Mouse (Mus musculus) CH12.LX (cell line): ENCODE results near the gene Atp6v0b. TPM values are rescaled to one million over a fixed set of nuclear protein-coding genes. Genes with fewer than 3 reads are reported as not detected.

Experiments
- DNase-seq: peaks from one replicate; pipeline ENCODE4 v3.0.0-alpha.2; 2013; ENCODE audit errors: extremely low read depth
- H3K27ac ChIP-seq: 2 replicates; pipeline ENCODE4 v1.5.1; 2012; ENCODE audit warnings: low read depth, mild to moderate bottlenecking, control low read depth, moderate library complexity; ENCODE audit not compliant: insufficient read depth
- H3K27me3 ChIP-seq: replicated peaks from 2 replicates; pipeline ENCODE3; 2012; ENCODE audit warnings: inconsistent platforms
- H3K36me3 ChIP-seq, 2 experiments: replicated peaks in 1 of 2; 2 replicates each; pipeline versions ENCODE3 to v1.6.1; 2012; ENCODE audit warnings: inconsistent platforms in 1 of 2, low read length in 1 of 2, mild to moderate bottlenecking in 1 of 2, mixed read lengths in 1 of 2, moderate library complexity in 1 of 2; ENCODE audit not compliant: control insufficient read depth in 1 of 2, insufficient read depth in 1 of 2
- H3K4me1 ChIP-seq, 2 experiments: 2 replicates each; pipeline ENCODE4 v1.6.1; 2012; ENCODE audit warnings: inconsistent platforms in 1 of 2, moderate library complexity in 1 of 2; ENCODE audit not compliant: insufficient read depth in 2 of 2, control insufficient read depth in 1 of 2
- H3K4me2 ChIP-seq: 2 replicates; pipeline ENCODE4 v1.6.1; 2012; ENCODE audit warnings: low read depth, mild to moderate bottlenecking, control low read depth; ENCODE audit not compliant: poor library complexity, insufficient read depth, severe bottlenecking
- H3K4me3 ChIP-seq, 3 experiments: fragments of 150-350 bp in 1 of 3; sonication (generic) in 1 of 3; replicated peaks in 1 of 3; 2 replicates each; pipeline versions ENCODE3 to v1.5.1; 2011 to 2012; ENCODE audit warnings: low read depth in 2 of 3, low read length in 2 of 3, mild to moderate bottlenecking in 2 of 3, moderate library complexity in 2 of 3, control low read depth in 1 of 3, improper control_type of control experiment in 1 of 3, inconsistent platforms in 1 of 3, mixed read lengths in 1 of 3; ENCODE audit not compliant: poor library complexity in 1 of 3
- H3K79me2 ChIP-seq: replicated peaks from 2 replicates; pipeline ENCODE4 v1.6.1; 2012; ENCODE audit warnings: mild to moderate bottlenecking, moderate library complexity; ENCODE audit not compliant: control insufficient read depth, poor library complexity, insufficient read depth, severe bottlenecking; ENCODE audit errors: extremely low read depth
- H3K9ac ChIP-seq: 2 replicates; pipeline ENCODE4 v1.6.1; 2012; ENCODE audit warnings: low read depth, mild to moderate bottlenecking, control low read depth, moderate library complexity; ENCODE audit not compliant: insufficient read depth
- H3K9me3 ChIP-seq: replicated peaks from 2 replicates; pipeline ENCODE3; 2012; ENCODE audit warnings: low read length, inconsistent platforms, mixed read lengths
- CHD1 ChIP-seq: IDR thresholded peaks from 2 replicates; pipeline ENCODE4 v1.6.1; 2012; ENCODE audit warnings: low read depth, low read length, improper control_type of control experiment, inconsistent platforms
- CTCF ChIP-seq, 2 experiments: IDR thresholded peaks in 1 of 2; conservative IDR thresholded peaks in 1 of 2; 2 replicates each; pipeline ENCODE4 v1.5.1; 2011 to 2012; ENCODE audit warnings: low read depth in 2 of 2, low read length in 2 of 2, improper control_type of control experiment in 1 of 2, inconsistent platforms in 1 of 2, mild to moderate bottlenecking in 1 of 2, moderate library complexity in 1 of 2
- ELF1 ChIP-seq: IDR thresholded peaks from 2 replicates; pipeline ENCODE4 v1.6.1; 2014; ENCODE audit warnings: low read depth, mild to moderate bottlenecking, inconsistent platforms, low read length, improper control_type of control experiment
- ETS1 ChIP-seq: conservative IDR thresholded peaks from 2 replicates; pipeline ENCODE4 v1.6.1; 2012; ENCODE audit warnings: low read depth, mild to moderate bottlenecking, inconsistent platforms, low read length, improper control_type of control experiment, moderate library complexity
- HCFC1 ChIP-seq: IDR thresholded peaks from 2 replicates; pipeline ENCODE4 v1.6.1; 2012; ENCODE audit warnings: low read depth, mild to moderate bottlenecking, inconsistent platforms, low read length, improper control_type of control experiment
- JUN ChIP-seq: IDR thresholded peaks from 2 replicates; pipeline ENCODE4 v1.6.1; 2011; ENCODE audit warnings: low read depth, mild to moderate bottlenecking, low read length, improper control_type of control experiment, moderate library complexity; ENCODE audit not compliant: insufficient read depth
- KAT2A ChIP-seq: IDR thresholded peaks from 2 replicates; pipeline ENCODE4 v1.6.1; 2012; ENCODE audit warnings: low read length, improper control_type of control experiment, inconsistent platforms; ENCODE audit not compliant: insufficient replicate concordance
- MAX ChIP-seq: IDR thresholded peaks from 2 replicates; pipeline ENCODE4 v1.6.1; 2011; ENCODE audit warnings: low read length, improper control_type of control experiment
- MYC ChIP-seq: IDR thresholded peaks from 2 replicates; pipeline ENCODE4 v1.6.1; 2011; ENCODE audit warnings: low read depth, mild to moderate bottlenecking, improper control_type of control experiment, low read length
- NELFE ChIP-seq: IDR thresholded peaks from 2 replicates; pipeline ENCODE4 v1.6.1; 2011; ENCODE audit warnings: low read depth, low read length, improper control_type of control experiment
- PAX5 ChIP-seq: IDR thresholded peaks from 2 replicates; pipeline ENCODE4 v1.6.1; 2012; ENCODE audit warnings: low read length, inconsistent platforms, mixed read lengths
- RAD21 ChIP-seq: IDR thresholded peaks from 2 replicates; pipeline ENCODE4 v1.6.1; 2011; ENCODE audit warnings: low read depth, mild to moderate bottlenecking, low read length, improper control_type of control experiment, moderate library complexity
- SMC3 ChIP-seq: IDR thresholded peaks from 2 replicates; pipeline ENCODE4 v1.6.1; 2011; ENCODE audit warnings: low read depth, low read length, improper control_type of control experiment
- TCF12 ChIP-seq: IDR thresholded peaks from 2 replicates; pipeline ENCODE4 v1.6.1; 2014; ENCODE audit warnings: low read depth, mild to moderate bottlenecking, inconsistent platforms, low read length, improper control_type of control experiment
- USF1 ChIP-seq: IDR thresholded peaks from 2 replicates; pipeline ENCODE4 v1.6.1; 2014; ENCODE audit warnings: low read depth, mild to moderate bottlenecking, inconsistent platforms, low read length, improper control_type of control experiment
- USF2 ChIP-seq: conservative IDR thresholded peaks from 2 replicates; pipeline ENCODE4 v1.6.1; 2011; ENCODE audit warnings: low read depth, low read length, improper control_type of control experiment
- ZC3H11A ChIP-seq: IDR thresholded peaks from 2 replicates; pipeline ENCODE4 v1.6.1; 2012; ENCODE audit warnings: low read depth, mild to moderate bottlenecking, inconsistent platforms, low read length, improper control_type of control experiment
- ZKSCAN1 ChIP-seq: IDR thresholded peaks from 2 replicates; pipeline ENCODE4 v1.6.1; 2012; ENCODE audit warnings: low read depth, inconsistent platforms, low read length, improper control_type of control experiment, borderline replicate concordance
- dilution Hi-C: fragments of 300-500 bp; cut with MboI; formaldehyde crosslinking; loops from 2 replicates; pipeline ENCODE4 v1.14.3; 2020; ENCODE audit warnings: low sequenced_read_pairs; ENCODE audit not compliant: extremely low pct_unique_long_range_greater_than_20kb, extremely low pct_ligation_motif_present
- in situ Hi-C: fragments of 300-500 bp; cut with MboI; formaldehyde crosslinking; loops from 3 replicates; pipeline ENCODE4 v1.14.3; 2019; ENCODE audit warnings: low sequenced_read_pairs, low pct_ligation_motif_present, low pct_unique_long_range_greater_than_20kb, mixed read lengths
- polyA plus RNA-seq: library from polyadenylated mRNA; unstranded; fragments of >175 nt; gene quantifications from 2 replicates; pipeline ENCODE4 v1.2.1, GENCODE M21; 2012; ENCODE audit warnings: low read depth; ENCODE audit not compliant: insufficient read length
- total RNA-seq, 2 experiments: library from RNA; depleted of rRNA; stranded (reverse); fragments of 300-350 nt in 1 of 2; fragments of >200 nt in 1 of 2; gene quantifications; 2 replicates each; pipeline ENCODE4 v1.2.3; 2012 to 2014

Atp6v0b gene
- total and polyA plus RNA-seq, 3 experiments: 176 to 202 (median 186) TPM

- Histone ChIP-seq H3K27me3 (no peaks in the 10 kb centered on the region), H3K9ac (no peak overlapping the region), H3K4me1 (peaks cover 14 to 22% of the 10 kb centered on the region in 2 experiments), H3K27ac (no peak overlapping the region), H3K79me2 (no peaks in the 10 kb centered on the region), H3K9me3 (no peaks in the 10 kb centered on the region), H3K4me2 (no peak overlapping the region), H3K4me3 (no peak overlapping the region), H3K36me3 (peaks cover 51 to 95% of the 10 kb centered on the region in 2 experiments)
- in situ Hi-C loops (no loop called here), dilution Hi-C loops (no loop called here)
- TF ChIP-seq CTCF (conservative IDR thresholded peaks at IDR 0.05 in 1 of 2, IDR thresholded peaks at IDR 0.05 in 1 of 2; ENCODE audit: low read depth in 2 of 2, low read length in 2 of 2): peak; percentile 15 to 71; a peak in 2 of 4 replicates
- no peak for TF ChIP-seq ETS1
- TF ChIP-seq TCF12: no peak
- TF ChIP-seq RAD21: peak; percentile 61
- no peak for TF ChIP-seq ELF1
- no peak for TF ChIP-seq HCFC1
- no peak for TF ChIP-seq USF2
- TF ChIP-seq CHD1: no peak
- TF ChIP-seq PAX5: no peak
- TF ChIP-seq NELFE: no peak
- peak; percentile 70 for TF ChIP-seq SMC3
- no peak for TF ChIP-seq JUN
- no peak for TF ChIP-seq MYC
- no peak for TF ChIP-seq KAT2A
- TF ChIP-seq ZC3H11A: no peak
- TF ChIP-seq MAX: no peak
- peak; percentile 43 for DNase-seq
These were observed 28.3 kb downstream of the Atp6v0b start for GRCm38 (mm10) chr4:117858794-117859193.

GRCm38 (mm10) chr4:117855146-117855545 lies 32.0 kb downstream of the Atp6v0b start:
- in situ Hi-C loops (no loop called here), dilution Hi-C loops (no loop called here)
- no peak for TF ChIP-seq ZKSCAN1
- no peak for TF ChIP-seq USF1
- Histone ChIP-seq H3K9ac (no peak overlapping the region), H3K4me3 (no peak overlapping the region), H3K79me2 (no peaks in the 10 kb centered on the region), H3K9me3 (no peaks in the 10 kb centered on the region), H3K4me1 (no peaks in the 10 kb centered on the region), H3K36me3 (peaks cover 34 to 91% of the 10 kb centered on the region in 2 experiments), H3K27me3 (no peaks in the 10 kb centered on the region), H3K4me2 (no peak overlapping the region), H3K27ac (no peak overlapping the region)
- no peak for DNase-seq
